Mouse (Mus musculus) stomach, embryonic 14.5 days (tissue): ENCODE results near the gene Thrb. TPM values are rescaled to one million over a fixed set of nuclear protein-coding genes. Genes with fewer than 3 reads are reported as not detected.

Experiments
- ATAC-seq: fragments of 200-750 bp; cut with Nextera tagmentation; 2 replicates; pipeline ENCODE4 v1.8.0; 2017; ENCODE audit warnings: low read depth, moderate TSS enrichment; ENCODE audit not compliant: insufficient number of reproducible peaks, insufficient read depth, low FRiP score
- H3K27ac ChIP-seq: fragments of 300-500 bp; sonication (generic); 2 replicates; pipeline ENCODE4 v1.5.1; 2014; ENCODE audit warnings: mild to moderate bottlenecking, low read length, moderate library complexity, mixed read lengths
- H3K27me3 ChIP-seq: fragments of 300-500 bp; sonication (generic); 2 replicates; pipeline ENCODE4 v1.6.1; 2014; ENCODE audit warnings: low read length, control low read depth, mixed read lengths; ENCODE audit not compliant: control insufficient read depth, insufficient read depth
- H3K36me3 ChIP-seq: fragments of 300-500 bp; sonication (generic); 2 replicates; pipeline ENCODE4 v1.6.1; 2014; ENCODE audit warnings: mild to moderate bottlenecking, control low read depth, low read length, moderate library complexity, mixed read lengths; ENCODE audit not compliant: control insufficient read depth, insufficient read depth
- H3K4me1 ChIP-seq: fragments of 300-500 bp; sonication (generic); 2 replicates; pipeline ENCODE4 v1.6.1; 2014; ENCODE audit warnings: low read length, control low read depth, mixed read lengths; ENCODE audit not compliant: control insufficient read depth, insufficient read depth
- H3K4me2 ChIP-seq: fragments of 300-500 bp; sonication (generic); replicated peaks from 2 replicates; pipeline ENCODE4 v1.6.1; 2014; ENCODE audit warnings: low read depth, low read length, control low read depth
- H3K4me3 ChIP-seq: fragments of 300-500 bp; sonication (generic); 2 replicates; pipeline ENCODE4 v1.5.1; 2014; ENCODE audit warnings: low read depth, low read length, control low read depth
- H3K9ac ChIP-seq: fragments of 300-500 bp; sonication (generic); replicated peaks from 2 replicates; pipeline ENCODE4 v1.6.1; 2014; ENCODE audit warnings: low read depth, mild to moderate bottlenecking, control low read depth, low read length, moderate library complexity, mixed read lengths
- H3K9me3 ChIP-seq: fragments of 300-500 bp; sonication (generic); 2 replicates; pipeline ENCODE4 v1.6.1; 2016; ENCODE audit warnings: low read depth, low read length, control low read depth; ENCODE audit not compliant: control insufficient read depth
- WGBS: fragments of 180-500 bp; shearing (Covaris S2); extraction: QIAGEN DNeasy Blood & Tissue Kit; methylation state at CpG from one replicate; pipeline ENCODE4 v1.1.7; 2014; 5-methylcytosine and 5-hydroxymethylcytosine counted together
- polyA plus RNA-seq: library from polyadenylated mRNA; unstranded; fragments of >200 nt; fragmentation: Nextera tagmentation; extraction: Ambion mirVana; gene quantifications from 2 replicates; pipeline ENCODE4 v1.2.1, GENCODE M21; 2014

The Thrb gene
- polyA plus RNA-seq, 1 experiment from 2014 or later: 1.0 TPM

GRCm38 (mm10) chr14:18001886-18002285 is 341.8 kb downstream of the Thrb start:
- Histone ChIP-seq H3K9ac (no peak overlapping the region), H3K4me3 (no peak overlapping the region), H3K4me2 (no peak overlapping the region), H3K27me3 (no peaks in the 10 kb centered on the region), H3K9me3 (no peaks in the 10 kb centered on the region), H3K36me3 (no peaks in the 10 kb centered on the region), H3K27ac (no peak overlapping the region), H3K4me1 (no peaks in the 10 kb centered on the region)
- 72% methylated on average over 2 of the region's 2 CpGs for WGBS
- no peak for ATAC-seq

- no peaks in the 10 kb centered on the region for H3K9me3 ChIP-seq
- no peak overlapping the region for H3K9ac ChIP-seq
- 82% methylated on average over 1 of the region's 1 CpGs for WGBS
- H3K27me3 ChIP-seq: no peaks in the 10 kb centered on the region
- no peaks in the 10 kb centered on the region for H3K36me3 ChIP-seq
- H3K4me1 ChIP-seq: no peaks in the 10 kb centered on the region
- ATAC-seq: no peak
- H3K4me3 ChIP-seq: no peak overlapping the region
- H3K27ac ChIP-seq: no peak overlapping the region
- H3K4me2 ChIP-seq: no peak overlapping the region
Measured at GRCm38 (mm10) chr14:18003686-18004085, 343.6 kb downstream of the Thrb start.

GRCm38 (mm10) chr14:18008524-18008923 is 348.5 kb downstream of the Thrb start:
- H3K4me2 ChIP-seq: no peak overlapping the region
- no peaks in the 10 kb centered on the region for H3K27me3 ChIP-seq
- H3K4me1 ChIP-seq: no peaks in the 10 kb centered on the region
- no peak for ATAC-seq
- no peak overlapping the region for H3K9ac ChIP-seq
- H3K36me3 ChIP-seq: no peaks in the 10 kb centered on the region
- WGBS: 78% methylated on average over 3 of the region's 3 CpGs
- H3K4me3 ChIP-seq: no peak overlapping the region
- H3K9me3 ChIP-seq: no peaks in the 10 kb centered on the region
- no peak overlapping the region for H3K27ac ChIP-seq

- H3K9ac ChIP-seq: no peak overlapping the region
- ATAC-seq: no peak
- H3K9me3 ChIP-seq: no peaks in the 10 kb centered on the region
- H3K4me2 ChIP-seq: no peak overlapping the region
- no peaks in the 10 kb centered on the region for H3K27me3 ChIP-seq
- H3K36me3 ChIP-seq: no peaks in the 10 kb centered on the region
- WGBS: 89% methylated on average over 5 of the region's 5 CpGs
- no peak overlapping the region for H3K4me3 ChIP-seq
- H3K4me1 ChIP-seq: no peaks in the 10 kb centered on the region
- H3K27ac ChIP-seq: no peak overlapping the region
Measured at GRCm38 (mm10) chr14:18016604-18017003, 356.5 kb downstream of the Thrb start.

- no peaks in the 10 kb centered on the region for H3K27me3 ChIP-seq
- no peak overlapping the region for H3K4me2 ChIP-seq
- no peak for ATAC-seq
- 80% methylated on average over 4 of the region's 4 CpGs for whole genome bisulfite sequencing
- H3K36me3 ChIP-seq: no peaks in the 10 kb centered on the region
- H3K9me3 ChIP-seq: no peaks in the 10 kb centered on the region
- H3K4me1 ChIP-seq: no peaks in the 10 kb centered on the region
- H3K9ac ChIP-seq: no peak overlapping the region
- H3K4me3 ChIP-seq: no peak overlapping the region
- H3K27ac ChIP-seq: no peak overlapping the region
Measured at GRCm38 (mm10) chr14:18020128-18020527, 360.1 kb downstream of the Thrb start.

- Histone ChIP-seq H3K4me2 (no peak overlapping the region), H3K9me3 (no peaks in the 10 kb centered on the region), H3K9ac (no peak overlapping the region), H3K27ac (no peak overlapping the region), H3K27me3 (no peaks in the 10 kb centered on the region), H3K4me1 (no peaks in the 10 kb centered on the region), H3K36me3 (no peaks in the 10 kb centered on the region), H3K4me3 (no peak overlapping the region)
- 86% methylated on average over 3 of the region's 3 CpGs for WGBS
- ATAC-seq: no peak
Measured at GRCm38 (mm10) chr14:18020636-18021035, 360.6 kb downstream of the Thrb start.

- H3K4me1 ChIP-seq: no peaks in the 10 kb centered on the region
- no peak overlapping the region for H3K9ac ChIP-seq
- no peak overlapping the region for H3K4me2 ChIP-seq
- no peak for ATAC-seq
- H3K27me3 ChIP-seq: no peaks in the 10 kb centered on the region
- no peak overlapping the region for H3K4me3 ChIP-seq
- no peak overlapping the region for H3K27ac ChIP-seq
- no peaks in the 10 kb centered on the region for H3K36me3 ChIP-seq
- H3K9me3 ChIP-seq: no peaks in the 10 kb centered on the region
- WGBS: 74% methylated on average over 2 of the region's 2 CpGs
Measured at GRCm38 (mm10) chr14:18021726-18022125, 361.7 kb downstream of the Thrb start.

GRCm38 (mm10) chr14:18022351-18022750 is 362.3 kb downstream of the Thrb start:
- ATAC-seq: no peak
- H3K4me1 ChIP-seq: no peaks in the 10 kb centered on the region
- H3K9ac ChIP-seq: no peak overlapping the region
- no peak overlapping the region for H3K27ac ChIP-seq
- H3K9me3 ChIP-seq: no peaks in the 10 kb centered on the region
- no peak overlapping the region for H3K4me2 ChIP-seq
- H3K4me3 ChIP-seq: no peak overlapping the region
- no peaks in the 10 kb centered on the region for H3K36me3 ChIP-seq
- no peaks in the 10 kb centered on the region for H3K27me3 ChIP-seq

- Histone ChIP-seq H3K27me3 (no peaks in the 10 kb centered on the region), H3K9me3 (no peaks in the 10 kb centered on the region), H3K27ac (no peak overlapping the region), H3K9ac (no peak overlapping the region), H3K4me1 (no peaks in the 10 kb centered on the region), H3K36me3 (no peaks in the 10 kb centered on the region), H3K4me3 (no peak overlapping the region), H3K4me2 (no peak overlapping the region)
- ATAC-seq: no peak
- 78% methylated on average over 1 of the region's 1 CpGs for WGBS
Measured at GRCm38 (mm10) chr14:18027867-18028266, 367.8 kb downstream of the Thrb start.
